Mouse (Mus musculus) intestine, embryonic 15.5 days (tissue): ENCODE results near the gene Dus3l. TPM values are rescaled to one million over a fixed set of nuclear protein-coding genes. Genes with fewer than 3 reads are reported as not detected.
A peak's percentile ranks its signal among the peaks of the same experiment; 100 is the strongest.

ENCODE experiments used
- ATAC-seq: fragments of 200-750 bp; cut with Nextera tagmentation; 2 replicates; pipeline ENCODE4 v1.8.0; 2017; ENCODE audit warnings: moderate TSS enrichment, moderate library complexity
- H3K27ac ChIP-seq: fragments of 300-500 bp; sonication (generic); 2 replicates; pipeline ENCODE4 v1.5.1; 2015; ENCODE audit warnings: mild to moderate bottlenecking, inconsistent platforms
- H3K27me3 ChIP-seq: fragments of 300-500 bp; sonication (generic); replicated peaks from 2 replicates; pipeline ENCODE4 v1.6.1; 2015; ENCODE audit warnings: inconsistent platforms
- H3K36me3 ChIP-seq: fragments of 300-500 bp; sonication (generic); 2 replicates; pipeline ENCODE4 v1.6.1; 2015; ENCODE audit warnings: inconsistent platforms
- H3K4me1 ChIP-seq: fragments of 300-500 bp; sonication (generic); replicated peaks from 2 replicates; pipeline ENCODE4 v1.6.1; 2015; ENCODE audit warnings: inconsistent platforms
- H3K4me2 ChIP-seq: fragments of 300-500 bp; sonication (generic); replicated peaks from 2 replicates; pipeline ENCODE4 v1.6.1; 2015; ENCODE audit warnings: mild to moderate bottlenecking, inconsistent platforms
- H3K4me3 ChIP-seq: fragments of 300-500 bp; sonication (generic); replicated peaks from 2 replicates; pipeline ENCODE4 v1.5.1; 2015; ENCODE audit warnings: inconsistent platforms
- H3K9ac ChIP-seq: fragments of 300-500 bp; sonication (generic); 2 replicates; pipeline ENCODE4 v1.6.1; 2015; ENCODE audit warnings: inconsistent platforms
- H3K9me3 ChIP-seq: fragments of 300-500 bp; sonication (generic); 2 replicates; pipeline ENCODE4 v1.6.1; 2016; ENCODE audit warnings: inconsistent platforms
- WGBS: fragments of 180-500 bp; shearing (Covaris S2); methylation state at CpG from one replicate; pipeline ENCODE4 v1.1.7; 2015; 5-methylcytosine and 5-hydroxymethylcytosine counted together
- polyA plus RNA-seq: library from polyadenylated mRNA; unstranded; fragments of >200 nt; fragmentation: Nextera tagmentation; extraction: Ambion mirVana; gene quantifications from 2 replicates; pipeline ENCODE4 v1.2.1, GENCODE M21; 2015

The Dus3l gene
- polyA plus RNA-seq, 1 experiment from 2014 or later = 38.7 TPM

DNA sequence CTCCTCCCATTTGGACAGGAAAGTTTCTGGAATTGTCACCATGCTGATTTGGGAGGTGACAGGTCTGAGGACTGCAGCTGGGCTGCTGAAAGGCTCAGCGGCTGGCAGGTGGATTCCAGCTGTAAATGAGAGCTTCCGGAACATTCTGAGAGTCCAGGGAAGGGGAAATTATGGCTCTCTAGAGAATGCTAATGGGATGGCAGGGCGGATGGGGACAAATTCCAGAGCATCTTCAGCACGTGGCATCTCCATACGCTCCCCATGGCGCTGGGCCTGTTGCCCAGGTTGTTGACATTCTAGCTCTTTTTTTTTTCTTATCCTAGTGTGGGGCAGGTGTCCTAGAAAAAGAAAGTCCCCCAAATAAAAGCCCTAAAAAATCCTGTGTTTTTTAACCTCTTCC is 35.4 kb upstream of the Dus3l start:
- Histone ChIP-seq H3K4me2 (no peak overlapping the region), H3K36me3 (no peaks in the 10 kb centered on the region), H3K27ac (no peak overlapping the region), H3K4me1 (peaks cover 23% of the 10 kb centered on the region), H3K27me3 (no peaks in the 10 kb centered on the region), H3K9me3 (no peaks in the 10 kb centered on the region), H3K4me3 (no peak overlapping the region), H3K9ac (no peak overlapping the region)
- WGBS = 53% methylated on average over 6 of the region's 6 CpGs
- no peak for ATAC-seq

DNA sequence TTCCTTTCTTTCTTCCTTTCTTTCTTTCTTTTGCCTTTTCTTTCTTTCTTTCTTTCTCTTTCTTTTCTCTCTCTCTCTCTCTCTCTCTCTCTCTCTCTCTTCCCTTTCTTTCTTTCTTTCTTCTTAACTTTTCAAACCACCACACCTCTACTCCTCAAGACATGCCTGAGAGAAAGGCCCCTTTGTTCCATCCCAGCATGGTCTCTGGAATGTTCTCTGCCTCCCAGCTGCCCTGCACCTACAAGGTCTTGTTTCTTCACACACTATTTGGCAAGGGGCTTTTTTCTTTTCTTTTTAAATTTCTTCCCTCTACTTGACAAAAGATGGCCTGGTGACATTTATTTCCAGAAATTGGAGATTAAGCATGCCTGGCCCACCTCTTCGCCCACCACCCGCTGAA is 34.9 kb upstream of the Dus3l start:
- 73% methylated on average over 2 of the region's 2 CpGs for WGBS
- peaks cover 23% of the 10 kb centered on the region for H3K4me1 ChIP-seq
- no peak overlapping the region for H3K27ac ChIP-seq
- no peak for ATAC-seq
- no peak overlapping the region for H3K4me2 ChIP-seq
- no peaks in the 10 kb centered on the region for H3K27me3 ChIP-seq
- no peak overlapping the region for H3K9ac ChIP-seq
- H3K9me3 ChIP-seq = no peaks in the 10 kb centered on the region
- no peaks in the 10 kb centered on the region for H3K36me3 ChIP-seq
- H3K4me3 ChIP-seq = no peak overlapping the region

DNA sequence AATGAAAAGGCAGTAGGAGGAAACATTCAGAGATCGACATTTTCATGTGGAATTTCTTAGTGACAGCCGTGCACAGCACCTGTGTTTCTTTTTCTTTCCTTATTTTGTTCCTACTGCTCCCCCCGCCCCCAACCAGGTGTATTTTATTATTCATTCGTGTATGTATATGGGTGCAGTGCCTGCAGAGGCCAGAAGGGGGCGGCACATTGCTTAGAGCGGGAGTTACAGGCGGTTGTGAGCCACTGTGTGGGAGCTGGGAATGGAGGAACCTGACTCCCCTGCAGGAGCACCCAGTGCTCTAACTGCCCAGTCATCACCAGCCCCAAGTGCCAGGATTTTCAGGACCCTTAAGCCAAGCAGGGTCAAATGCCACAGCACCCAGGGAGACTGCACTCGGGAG is 28.0 kb upstream of the Dus3l start:
- Histone ChIP-seq H3K36me3 (no peaks in the 10 kb centered on the region), H3K27me3 (no peaks in the 10 kb centered on the region), H3K4me3 (no peak overlapping the region), H3K4me2 (no peak overlapping the region), H3K4me1 (no peaks in the 10 kb centered on the region), H3K27ac (no peak overlapping the region), H3K9ac (no peak overlapping the region), H3K9me3 (no peaks in the 10 kb centered on the region)
- ATAC-seq = no peak
- 47% methylated on average over 8 of the region's 8 CpGs for WGBS

- Histone ChIP-seq H3K9ac (no peak overlapping the region), H3K36me3 (no peaks in the 10 kb centered on the region), H3K4me3 (no peak overlapping the region), H3K27me3 (no peaks in the 10 kb centered on the region), H3K4me1 (no peaks in the 10 kb centered on the region), H3K4me2 (no peak overlapping the region), H3K27ac (no peak overlapping the region), H3K9me3 (no peaks in the 10 kb centered on the region)
- ATAC-seq = no peak
- 80% methylated on average over 10 of the region's 10 CpGs for WGBS
These were observed 26.3 kb upstream of the Dus3l start for GRCm38 (mm10) chr17:56738221-56738620.

- no peak overlapping the region for H3K4me2 ChIP-seq
- ATAC-seq = no peak
- no peaks in the 10 kb centered on the region for H3K9me3 ChIP-seq
- H3K36me3 ChIP-seq = no peaks in the 10 kb centered on the region
- no peaks in the 10 kb centered on the region for H3K27me3 ChIP-seq
- no peak overlapping the region for H3K4me3 ChIP-seq
- no peaks in the 10 kb centered on the region for H3K4me1 ChIP-seq
- H3K9ac ChIP-seq = no peak overlapping the region
- H3K27ac ChIP-seq = no peak overlapping the region
- WGBS = 79% methylated on average over 17 of the region's 17 CpGs
These were observed 24.3 kb upstream of the Dus3l start for GRCm38 (mm10) chr17:56740118-56740787.

GRCm38 (mm10) chr17:56740788-56741160 is 23.8 kb upstream of the Dus3l start:
- H3K4me2 ChIP-seq = no peak overlapping the region
- H3K27me3 ChIP-seq = no peaks in the 10 kb centered on the region
- 74% methylated on average over 17 of the region's 17 CpGs for WGBS
- no peaks in the 10 kb centered on the region for H3K9me3 ChIP-seq
- ATAC-seq = no peak
- no peaks in the 10 kb centered on the region for H3K36me3 ChIP-seq
- no peak overlapping the region for H3K27ac ChIP-seq
- H3K4me1 ChIP-seq = no peaks in the 10 kb centered on the region
- no peak overlapping the region for H3K9ac ChIP-seq
- no peak overlapping the region for H3K4me3 ChIP-seq

GRCm38 (mm10) chr17:56744173-56744572 is 20.4 kb upstream of the Dus3l start:
- no peak for ATAC-seq
- H3K4me1 ChIP-seq = no peaks in the 10 kb centered on the region
- no peak overlapping the region for H3K4me2 ChIP-seq
- H3K36me3 ChIP-seq = no peaks in the 10 kb centered on the region
- no peaks in the 10 kb centered on the region for H3K9me3 ChIP-seq
- no peak overlapping the region for H3K9ac ChIP-seq
- H3K4me3 ChIP-seq = no peak overlapping the region
- no peak overlapping the region for H3K27ac ChIP-seq
- 31% methylated on average over 5 of the region's 5 CpGs for WGBS
- no peaks in the 10 kb centered on the region for H3K27me3 ChIP-seq

- H3K4me3 ChIP-seq = peak overlapping the region; percentile 25
- 28% methylated on average over 71 of the region's 71 CpGs for WGBS
- peaks cover 43% of the 10 kb centered on the region for H3K27me3 ChIP-seq
- ATAC-seq = peak; percentile 55
- peak overlapping the region; percentile 32 for H3K9ac ChIP-seq
- no peaks in the 10 kb centered on the region for H3K9me3 ChIP-seq
- H3K4me1 ChIP-seq = peaks cover 18% of the 10 kb centered on the region
- peak overlapping the region; percentile 58 for H3K4me2 ChIP-seq
- no peaks in the 10 kb centered on the region for H3K36me3 ChIP-seq
- H3K27ac ChIP-seq = no peak overlapping the region
These were observed 13.0 kb upstream of the Dus3l start for GRCm38 (mm10) chr17:56751404-56752072.

GRCm38 (mm10) chr17:56753452-56753851 is 11.1 kb upstream of the Dus3l start:
- no peak overlapping the region for H3K27ac ChIP-seq
- no peak for ATAC-seq
- H3K9me3 ChIP-seq = no peaks in the 10 kb centered on the region
- H3K4me1 ChIP-seq = peaks cover 34% of the 10 kb centered on the region
- 26% methylated on average over 15 of the region's 15 CpGs for WGBS
- no peaks in the 10 kb centered on the region for H3K36me3 ChIP-seq
- H3K4me2 ChIP-seq = no peak overlapping the region
- no peak overlapping the region for H3K4me3 ChIP-seq
- H3K9ac ChIP-seq = no peak overlapping the region
- peaks cover 48% of the 10 kb centered on the region for H3K27me3 ChIP-seq

DNA sequence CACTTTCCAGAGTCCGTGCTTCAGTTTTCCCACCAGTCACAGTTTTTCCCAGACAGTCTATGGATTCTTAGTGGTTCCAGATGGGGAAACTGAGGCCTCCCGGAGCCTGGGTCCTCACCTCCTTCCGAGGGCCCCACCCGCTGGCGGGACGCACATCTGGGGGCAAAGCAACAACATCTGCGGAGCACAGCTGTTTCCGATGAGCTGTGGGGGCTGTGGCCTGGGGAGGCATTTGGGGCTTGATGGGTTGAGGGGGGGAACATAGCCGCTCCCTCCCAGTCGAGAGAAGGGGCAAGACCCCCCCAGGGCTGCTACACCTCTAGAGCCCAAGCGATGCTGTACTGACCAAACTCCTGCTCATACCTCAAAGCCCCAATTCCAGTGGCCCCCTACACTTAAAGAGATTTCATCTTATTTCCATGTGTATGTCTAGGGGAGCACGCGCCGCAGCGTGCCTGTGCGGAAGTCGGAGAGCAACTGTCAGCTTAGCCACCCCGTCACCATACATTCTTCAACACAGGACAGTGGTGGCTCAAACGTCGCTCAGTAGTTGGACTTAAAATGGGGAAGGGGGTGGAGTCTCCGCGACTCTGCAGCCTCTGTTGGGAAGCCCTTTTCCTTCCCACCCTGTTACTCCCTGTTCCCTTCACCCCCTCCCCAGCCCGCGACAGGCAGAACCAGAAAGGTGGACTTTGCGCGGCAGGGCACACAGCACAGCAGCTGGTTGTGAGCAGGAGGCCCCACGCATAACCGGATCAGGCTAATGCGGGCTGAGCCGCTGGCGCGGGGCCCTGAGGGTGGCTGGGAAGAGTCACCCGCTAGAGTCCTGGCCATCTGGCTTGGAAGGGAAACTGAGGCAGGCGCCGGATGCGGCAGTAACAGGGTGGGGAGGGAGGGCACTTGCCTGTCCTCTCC is 10.0 kb upstream of the Dus3l start:
- WGBS = 17% methylated on average over 36 of the region's 36 CpGs
- Histone ChIP-seq H3K4me3 (no peak overlapping the region), H3K27ac (no peak overlapping the region), H3K27me3 (peaks cover 48% of the 10 kb centered on the region), H3K4me1 (peaks cover 37% of the 10 kb centered on the region), H3K9me3 (no peaks in the 10 kb centered on the region), H3K36me3 (no peaks in the 10 kb centered on the region), H3K9ac (no peak overlapping the region), H3K4me2 (peak overlapping the region; percentile 49)
- ATAC-seq = no peak

DNA sequence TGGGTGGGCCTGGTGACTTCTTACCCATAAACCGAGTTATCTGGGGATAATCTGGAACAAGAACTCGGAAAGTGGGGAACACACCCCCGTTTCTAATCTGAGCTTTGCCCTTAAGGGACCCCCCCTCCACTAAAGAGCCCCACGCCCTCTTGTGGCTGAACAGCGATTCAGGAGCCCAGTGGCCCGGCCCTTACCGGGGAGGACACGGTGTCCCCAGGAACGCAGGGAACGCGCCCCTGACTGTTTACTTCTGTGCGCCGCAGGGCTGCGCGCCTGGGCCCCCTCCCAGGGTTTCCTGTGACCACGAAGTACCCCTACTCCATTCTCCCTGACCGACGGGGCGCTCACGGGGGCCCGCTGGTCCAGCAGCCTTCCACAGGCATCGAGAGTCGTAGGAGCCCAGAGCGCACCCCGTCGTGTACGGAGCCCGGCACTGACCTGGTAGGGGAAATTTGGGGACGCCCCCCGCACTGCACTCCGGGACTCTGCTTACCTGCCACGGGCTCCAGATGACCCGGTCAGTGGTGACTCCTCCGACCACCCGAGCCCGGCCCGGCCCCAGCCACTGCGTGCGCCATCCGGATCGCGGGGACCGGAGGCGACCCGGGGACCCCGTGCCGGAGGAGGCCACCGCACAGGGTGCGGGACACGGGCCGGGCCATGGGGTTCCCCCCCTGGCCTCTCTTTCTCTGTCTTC is 7.7 kb upstream of the Dus3l start:
- H3K4me3 ChIP-seq = peak overlapping the region; percentile 59
- peaks cover 44% of the 10 kb centered on the region for H3K27me3 ChIP-seq

More for the DNA sequence above, 7.7 kb upstream of the Dus3l start:
- no peaks in the 10 kb centered on the region for H3K9me3 ChIP-seq
- H3K27ac ChIP-seq = no peak overlapping the region
- under 1% methylated on average over 51 of the region's 51 CpGs for WGBS
- peak; percentile 23 for ATAC-seq
- no peaks in the 10 kb centered on the region for H3K36me3 ChIP-seq
- H3K4me1 ChIP-seq = peaks cover 43% of the 10 kb centered on the region
- H3K4me2 ChIP-seq = peak overlapping the region; percentile 100
- H3K9ac ChIP-seq = peak overlapping the region; percentile 61
